Mouse (Mus musculus) kidney, postnatal 0 days (tissue): ENCODE measurements around the gene Zeb2. TPM values are rescaled to one million over a fixed set of nuclear protein-coding genes. Genes with fewer than 3 reads are reported as not detected.

Experiments
- ATAC-seq: fragments of 200-750 bp; cut with Nextera tagmentation; replicated peaks from 2 replicates; pipeline ENCODE4 v1.8.0; 2017; ENCODE audit warnings: low read depth, moderate number of reproducible peaks, moderate TSS enrichment, moderate library complexity; ENCODE audit not compliant: low FRiP score
- DNase-seq: peaks from one replicate; pipeline ENCODE4 v3.0.0-alpha.2; 2016; ENCODE audit warnings: low spot score
- H3K27ac ChIP-seq: fragments of 300-500 bp; sonication (generic); 2 replicates; pipeline ENCODE4 v1.5.1; 2014; ENCODE audit warnings: mild to moderate bottlenecking
- H3K27me3 ChIP-seq: fragments of 300-500 bp; sonication (generic); 2 replicates; pipeline ENCODE4 v1.6.1; 2014; ENCODE audit warnings: low read length, mixed read lengths; ENCODE audit not compliant: insufficient read depth
- H3K36me3 ChIP-seq: fragments of 300-500 bp; sonication (generic); 2 replicates; pipeline ENCODE4 v1.6.1; 2014; ENCODE audit warnings: low read length, mixed read lengths; ENCODE audit not compliant: insufficient read depth
- H3K4me1 ChIP-seq: fragments of 300-500 bp; sonication (generic); replicated peaks from 2 replicates; pipeline ENCODE4 v1.6.1; 2014; ENCODE audit warnings: antibody characterized with exemption, low read length, mixed read lengths; ENCODE audit not compliant: insufficient read depth
- H3K4me2 ChIP-seq: fragments of 300-500 bp; sonication (generic); 2 replicates; pipeline ENCODE4 v1.6.1; 2014; ENCODE audit warnings: mild to moderate bottlenecking, low read length, moderate library complexity, mixed read lengths
- H3K4me3 ChIP-seq: fragments of 300-500 bp; sonication (generic); replicated peaks from 2 replicates; pipeline ENCODE4 v1.5.1; 2014; ENCODE audit warnings: low read depth, low read length
- H3K9ac ChIP-seq: fragments of 300-500 bp; sonication (generic); 2 replicates; pipeline ENCODE4 v1.6.1; 2014; ENCODE audit warnings: low read depth, low read length
- H3K9me3 ChIP-seq: fragments of 300-500 bp; sonication (generic); replicated peaks from 2 replicates; pipeline ENCODE4 v1.6.1; 2016; ENCODE audit warnings: low read length, inconsistent platforms, mixed read lengths
- CTCF ChIP-seq: IDR thresholded peaks from 2 replicates; pipeline ENCODE4 v1.5.1; 2016; ENCODE audit warnings: antibody characterized with exemption, low read depth, mild to moderate bottlenecking, moderate library complexity
- WGBS: fragments of 180-500 bp; shearing (Covaris S2); extraction: QIAGEN DNeasy Blood & Tissue Kit; methylation state at CpG from one replicate; pipeline ENCODE4 v1.1.7; 2014; 5-methylcytosine and 5-hydroxymethylcytosine counted together
- polyA plus RNA-seq: library from polyadenylated mRNA; unstranded; fragments of >200 nt; fragmentation: Nextera tagmentation; extraction: Ambion mirVana; gene quantifications from 2 replicates; pipeline ENCODE4 v1.2.1, GENCODE M21; 2015

Zeb2 gene
- polyA plus RNA-seq, 1 experiment from 2014 or later: 31.4 TPM

DNA sequence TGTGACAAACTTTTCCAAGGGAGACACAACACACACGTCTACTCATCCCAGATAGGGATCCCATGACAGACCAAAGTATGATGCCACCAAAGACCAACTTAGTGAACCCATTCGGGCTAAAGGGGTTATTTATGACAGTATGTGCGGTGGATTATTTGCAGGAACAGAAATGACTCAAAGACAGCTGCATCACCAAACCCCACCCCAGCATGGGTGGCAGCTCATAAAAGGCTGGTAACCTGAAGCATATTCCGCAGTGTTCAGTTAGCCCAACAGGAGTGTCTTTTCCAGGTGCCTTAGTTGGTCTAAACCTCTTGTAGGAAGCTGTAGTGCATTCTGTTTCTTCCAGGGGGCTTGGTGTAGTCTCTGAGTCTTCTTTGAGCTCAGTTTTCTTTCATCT, 16.0 kb upstream of the Zeb2 start:
- no peak overlapping the region for H3K27ac ChIP-seq
- no peak for TF ChIP-seq CTCF
- no peak for ATAC-seq
- H3K36me3 ChIP-seq: no peaks in the 10 kb centered on the region
- H3K27me3 ChIP-seq: no peaks in the 10 kb centered on the region
- H3K4me2 ChIP-seq: no peak overlapping the region
- H3K4me3 ChIP-seq: no peak overlapping the region
- H3K9me3 ChIP-seq: no peaks in the 10 kb centered on the region
- H3K4me1 ChIP-seq: no peaks in the 10 kb centered on the region
- H3K9ac ChIP-seq: no peak overlapping the region
- WGBS: 85% methylated on average over 4 of the region's 4 CpGs
- DNase-seq: no peak

- Histone ChIP-seq H3K4me2 (no peak overlapping the region), H3K27ac (no peak overlapping the region), H3K9ac (no peak overlapping the region), H3K27me3 (no peaks in the 10 kb centered on the region), H3K36me3 (no peaks in the 10 kb centered on the region), H3K4me3 (no peak overlapping the region), H3K9me3 (no peaks in the 10 kb centered on the region), H3K4me1 (no peaks in the 10 kb centered on the region)
- no peak for DNase-seq
- no peak for TF ChIP-seq CTCF
- WGBS: 81% methylated on average over 4 of the region's 4 CpGs
- ATAC-seq: no peak
These were observed 13.4 kb upstream of the Zeb2 start for GRCm38 (mm10) chr2:45130461-45131156.

- no peaks in the 10 kb centered on the region for H3K27me3 ChIP-seq
- DNase-seq: no peak
- no peak overlapping the region for H3K4me2 ChIP-seq
- WGBS: 52% methylated on average over 6 of the region's 6 CpGs
- no peak overlapping the region for H3K27ac ChIP-seq
- H3K36me3 ChIP-seq: no peaks in the 10 kb centered on the region
- no peak overlapping the region for H3K9ac ChIP-seq
- ATAC-seq: no peak
- no peak for TF ChIP-seq CTCF
- H3K4me1 ChIP-seq: no peaks in the 10 kb centered on the region
- H3K9me3 ChIP-seq: no peaks in the 10 kb centered on the region
- H3K4me3 ChIP-seq: no peak overlapping the region
These were observed 12.4 kb upstream of the Zeb2 start for GRCm38 (mm10) chr2:45129556-45129955.

GRCm38 (mm10) chr2:45128696-45129095, 11.5 kb upstream of the Zeb2 start:
- Histone ChIP-seq H3K4me3 (no peak overlapping the region), H3K4me1 (no peaks in the 10 kb centered on the region), H3K36me3 (no peaks in the 10 kb centered on the region), H3K27ac (no peak overlapping the region), H3K9ac (no peak overlapping the region), H3K9me3 (no peaks in the 10 kb centered on the region), H3K4me2 (no peak overlapping the region), H3K27me3 (no peaks in the 10 kb centered on the region)
- WGBS: 100% methylated on average over 2 of the region's 2 CpGs
- DNase-seq: no peak
- no peak for ATAC-seq
- TF ChIP-seq CTCF: no peak

DNA sequence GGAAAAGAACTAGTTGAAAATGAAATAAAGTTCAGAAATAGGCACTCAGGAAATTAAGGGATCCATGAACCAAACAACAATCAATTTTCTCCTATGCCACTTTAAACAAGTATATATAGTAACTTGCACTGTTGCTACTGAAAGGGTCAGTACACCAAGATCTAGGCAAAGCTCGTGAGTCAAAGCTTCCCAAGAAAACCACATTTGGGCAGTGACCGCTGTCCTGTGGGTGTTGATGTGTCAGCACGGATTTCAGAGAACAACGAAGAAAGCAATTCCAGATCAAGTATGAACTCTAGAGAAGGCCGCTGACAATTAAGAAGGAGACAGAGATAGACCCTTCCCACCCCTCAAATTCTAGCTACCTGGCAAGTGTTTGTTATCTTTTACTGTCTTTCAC, 9.2 kb upstream of the Zeb2 start:
- H3K4me3 ChIP-seq: no peak overlapping the region
- H3K4me2 ChIP-seq: no peak overlapping the region
- WGBS: 87% methylated on average over 5 of the region's 5 CpGs
- H3K4me1 ChIP-seq: no peaks in the 10 kb centered on the region
- TF ChIP-seq CTCF: no peak
- no peak overlapping the region for H3K9ac ChIP-seq
- DNase-seq (no peak), ATAC-seq (no peak)
- no peaks in the 10 kb centered on the region for H3K36me3 ChIP-seq
- no peaks in the 10 kb centered on the region for H3K27me3 ChIP-seq
- no peak overlapping the region for H3K27ac ChIP-seq
- H3K9me3 ChIP-seq: no peaks in the 10 kb centered on the region

GRCm38 (mm10) chr2:45125181-45125580, 8.0 kb upstream of the Zeb2 start:
- Histone ChIP-seq H3K4me2 (no peak overlapping the region), H3K9ac (no peak overlapping the region), H3K9me3 (no peaks in the 10 kb centered on the region), H3K4me1 (no peaks in the 10 kb centered on the region), H3K27me3 (no peaks in the 10 kb centered on the region), H3K4me3 (no peak overlapping the region), H3K27ac (no peak overlapping the region), H3K36me3 (no peaks in the 10 kb centered on the region)
- DNase-seq (no peak), ATAC-seq (no peak)
- 84% methylated on average over 4 of the region's 4 CpGs for WGBS
- TF ChIP-seq CTCF: no peak

GRCm38 (mm10) chr2:45123490-45123889, 6.3 kb upstream of the Zeb2 start:
- Histone ChIP-seq H3K4me2 (no peak overlapping the region), H3K9me3 (no peaks in the 10 kb centered on the region), H3K9ac (no peak overlapping the region), H3K36me3 (no peaks in the 10 kb centered on the region), H3K27ac (no peak overlapping the region), H3K4me3 (no peak overlapping the region), H3K4me1 (no peaks in the 10 kb centered on the region), H3K27me3 (no peaks in the 10 kb centered on the region)
- TF ChIP-seq CTCF: no peak
- 82% methylated on average over 5 of the region's 5 CpGs for WGBS
- DNase-seq: no peak
- no peak for ATAC-seq
